Mouse (Mus musculus): Measurements from ENCODE around the gene Trak1.

Trak1 gene

GRCm38 (mm10) chr9:121297171-121298064, at the start of gene Trak1:
Gene Trak1 (plus strand): TSS chr9:121297502.
- DNase-seq (ENCODE audit: low read depth): peak; percentile 76

- DNase-seq (ENCODE audit: low read depth): peak; percentile 91
Observed at GRCm38 (mm10) chr9:121247956-121248775, 49.1 kb upstream of the Trak1 start.

GRCm38 (mm10) chr9:121249805-121250204, 47.5 kb upstream of the Trak1 start:
- DNase-seq (ENCODE audit: low read depth): no peak

- DNase-seq (ENCODE audit: low read depth): no peak
Observed at GRCm38 (mm10) chr9:121250854-121251253, 46.4 kb upstream of the Trak1 start.

GRCm38 (mm10) chr9:121253983-121254382, 43.3 kb upstream of the Trak1 start:
- DNase-seq (ENCODE audit: low read depth): no peak

GRCm38 (mm10) chr9:121254761-121255160, 42.5 kb upstream of the Trak1 start:
- DNase-seq (ENCODE audit: low read depth): no peak

GRCm38 (mm10) chr9:121257106-121257505, 40.2 kb upstream of the Trak1 start:
- DNase-seq (ENCODE audit: low read depth): no peak

GRCm38 (mm10) chr9:121265307-121265706, 32.0 kb upstream of the Trak1 start:
- no peak for DNase-seq (ENCODE audit: low read depth)

- DNase-seq (ENCODE audit: low read depth): no peak
Observed at GRCm38 (mm10) chr9:121271149-121271548, 26.2 kb upstream of the Trak1 start.

- no peak for DNase-seq (ENCODE audit: low read depth)
Observed at GRCm38 (mm10) chr9:121271561-121271960, 25.7 kb upstream of the Trak1 start.

- no peak for DNase-seq (ENCODE audit: low read depth)
Observed at GRCm38 (mm10) chr9:121276745-121277117, 20.6 kb upstream of the Trak1 start.

GRCm38 (mm10) chr9:121277118-121278060, 19.9 kb upstream of the Trak1 start, which contains the start of gene Ulk4:
Gene Ulk4 (minus strand): TSS chr9:121277197.
- peak; percentile 93 for DNase-seq (ENCODE audit: low read depth)

GRCm38 (mm10) chr9:121279216-121279615, 18.1 kb upstream of the Trak1 start:
- no peak for DNase-seq (ENCODE audit: low read depth)

- DNase-seq (ENCODE audit: low read depth): no peak
Observed at GRCm38 (mm10) chr9:121281891-121282290, 15.4 kb upstream of the Trak1 start.

GRCm38 (mm10) chr9:121283620-121284185, 13.6 kb upstream of the Trak1 start:
- peak; percentile 48 for DNase-seq (ENCODE audit: low read depth)

GRCm38 (mm10) chr9:121284422-121284821, 12.9 kb upstream of the Trak1 start:
- peak; percentile 76 for DNase-seq (ENCODE audit: low read depth)

- peak; percentile 75 for DNase-seq (ENCODE audit: low read depth)
Observed at GRCm38 (mm10) chr9:121285341-121286324, 11.7 kb upstream of the Trak1 start.

GRCm38 (mm10) chr9:121286325-121286901, 10.9 kb upstream of the Trak1 start:
- DNase-seq (ENCODE audit: low read depth): no peak

- no peak for DNase-seq (ENCODE audit: low read depth)
Observed at GRCm38 (mm10) chr9:121291275-121291674, 6.0 kb upstream of the Trak1 start.

GRCm38 (mm10) chr9:121293187-121293586, 4.1 kb upstream of the Trak1 start:
- no peak for DNase-seq (ENCODE audit: low read depth)

Data from naive thymus-derived CD4-positive, alpha-beta T cell, adult 2 months (primary cell).